Mouse (Mus musculus): Measurements from ENCODE around the gene Lemd2. TPM values are rescaled to one million over a fixed set of nuclear protein-coding genes. Genes with fewer than 3 reads are reported as not detected.

The Lemd2 gene
- polyA plus RNA-seq (2015; fragmentation: Nextera tagmentation; extraction: Ambion mirVana), result 10.2 and 10.7 TPM in 2 replicates

DNA sequence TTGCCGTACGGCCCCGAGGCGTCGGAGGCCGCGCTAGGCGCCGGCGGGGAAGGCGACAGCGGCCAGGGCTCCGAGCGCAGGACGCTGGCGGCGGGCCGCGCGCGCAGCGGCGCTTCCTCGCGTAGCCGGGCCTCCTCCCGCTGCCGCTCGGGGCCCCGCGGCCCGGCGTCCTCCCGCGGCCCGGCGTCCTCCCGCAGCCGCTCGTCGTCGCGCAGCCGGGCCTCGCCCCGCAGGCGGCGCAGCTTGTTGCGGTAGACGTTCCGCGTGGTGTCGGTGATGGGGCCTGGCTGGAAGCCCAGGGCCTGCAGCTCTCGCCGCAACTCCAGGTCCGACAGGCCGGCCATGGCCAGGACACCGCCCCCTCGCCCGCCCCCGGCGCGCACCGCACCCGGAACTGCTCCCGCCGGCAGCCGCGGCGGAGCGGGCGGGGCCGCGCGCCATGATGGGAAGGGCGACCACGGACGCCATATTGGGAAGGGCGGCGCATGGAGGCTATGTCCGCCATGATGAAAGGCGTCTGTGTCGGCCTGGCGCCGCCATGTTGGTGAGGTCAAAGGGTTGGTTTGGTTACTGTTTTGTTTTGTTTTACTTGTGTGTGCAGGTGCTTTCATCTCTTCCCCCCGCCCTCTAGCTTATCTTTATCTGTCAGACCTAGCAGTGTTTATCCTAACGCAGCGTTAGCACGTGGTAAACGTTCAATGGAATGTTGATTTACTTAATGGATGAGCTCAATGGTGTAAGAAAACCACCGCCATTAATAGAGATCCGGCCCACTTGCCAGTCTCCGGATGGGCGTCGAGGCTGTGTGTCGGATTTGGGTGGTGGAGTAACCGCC lies at the start of gene Lemd2:
Gene Lemd2, minus strand, starts transcription at position 395 of the 835 bp plus-strand sequence.

DNA sequence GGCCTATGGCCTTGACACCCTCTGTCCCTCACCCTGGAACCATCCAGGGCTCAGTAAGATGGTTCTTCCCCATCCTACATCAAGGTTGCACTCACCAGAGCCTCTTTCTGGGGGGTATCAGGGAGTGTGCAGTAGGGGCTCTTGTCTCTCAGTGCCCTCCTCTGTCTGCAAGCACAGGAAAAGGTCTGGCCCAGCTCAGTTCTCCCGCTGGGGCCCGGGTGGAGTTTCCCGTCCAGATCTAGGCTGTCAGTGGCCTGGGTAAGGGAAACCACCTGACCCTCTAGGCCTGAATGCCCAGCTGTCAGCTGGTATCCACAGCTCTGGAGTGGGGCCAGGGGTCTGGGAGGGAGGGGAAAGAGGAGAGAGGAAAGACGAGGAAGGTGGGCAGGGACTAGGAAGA lies 36.7 kb downstream of the Lemd2 start, which contains the start of gene Ip6k3:
Gene Ip6k3, minus strand, starts transcription at position 251 of the 400 bp plus-strand sequence.

Other genes with a start within 250 kb of the Lemd2 start
- gene Zbtb9, start 231.3 kb downstream of the Lemd2 start, polyA plus RNA-seq (2015; fragmentation: Nextera tagmentation; extraction: Ambion mirVana), result 7.7 and 7.8 TPM in 2 replicates
- 5.5 and 5.6 TPM in 2 replicates for gene Bak1, start 175.5 kb downstream of the Lemd2 start, polyA plus RNA-seq (2015; fragmentation: Nextera tagmentation; extraction: Ambion mirVana)
- 1.9 and 2.1 TPM in 2 replicates for gene Itpr3, start 147.2 kb downstream of the Lemd2 start, polyA plus RNA-seq (2015; fragmentation: Nextera tagmentation; extraction: Ambion mirVana)
- gene Uqcc2, start 70.6 kb downstream of the Lemd2 start, polyA plus RNA-seq (2015; fragmentation: Nextera tagmentation; extraction: Ambion mirVana), result 235 and 237 TPM in 2 replicates
- gene Ip6k3, start 36.7 kb downstream of the Lemd2 start, polyA plus RNA-seq (2015; fragmentation: Nextera tagmentation; extraction: Ambion mirVana), result 0.08 TPM in 1 of 2 replicates, not detected in the other